Mouse (Mus musculus) spleen, adult 2 months (tissue): ENCODE results near the gene Ahdc1. TPM values are rescaled to one million over a fixed set of nuclear protein-coding genes. Genes with fewer than 3 reads are reported as not detected.

Experiments
- DNase-seq, 2 experiments: peaks; one replicate each; pipeline versions ENCODE4 v3.0.0 to v3.0.0-alpha.2; 2012 to 2021; ENCODE audit warnings: low spot score in 2 of 2, low read depth in 1 of 2
- H3K27ac ChIP-seq: fragments of 200-500 bp; 2 replicates; pipeline ENCODE4 v1.5.1; 2012; ENCODE audit warnings: low read length, inconsistent platforms; ENCODE audit not compliant: insufficient read depth
- H3K27me3 ChIP-seq: fragments of 200-500 bp; 2 replicates; pipeline ENCODE4 v1.6.1; 2012; ENCODE audit warnings: mild to moderate bottlenecking, moderate library complexity, low read length, inconsistent platforms; ENCODE audit not compliant: control insufficient read depth, insufficient read depth
- H3K36me3 ChIP-seq: fragments of 200-500 bp; 2 replicates; pipeline ENCODE4 v1.6.1; 2012; ENCODE audit warnings: mild to moderate bottlenecking, low read length, inconsistent platforms; ENCODE audit not compliant: control insufficient read depth, insufficient read depth
- H3K4me1 ChIP-seq: fragments of 200-500 bp; 2 replicates; pipeline ENCODE4 v1.6.1; 2011; ENCODE audit warnings: inconsistent platforms; ENCODE audit not compliant: control insufficient read depth, insufficient read depth, insufficient read length
- H3K4me3 ChIP-seq: fragments of 200-500 bp; 2 replicates; pipeline ENCODE4 v1.5.1; 2011; ENCODE audit warnings: mild to moderate bottlenecking, inconsistent platforms; ENCODE audit not compliant: insufficient read depth, insufficient read length; ENCODE audit errors: extremely low read depth
- CTCF ChIP-seq: fragments of 200-500 bp; IDR thresholded peaks from 2 replicates; pipeline ENCODE4 v1.5.1; 2011; ENCODE audit warnings: mild to moderate bottlenecking, inconsistent platforms; ENCODE audit not compliant: insufficient read depth, insufficient read length, insufficient replicate concordance; ENCODE audit errors: extremely low read depth
- POLR2A ChIP-seq: fragments of 200-500 bp; IDR thresholded peaks from 2 replicates; pipeline ENCODE4 v1.6.1; 2011; ENCODE audit warnings: low read depth, low read length, inconsistent platforms
- whole genome bisulfite sequencing: fragments of 180-500 bp; shearing (Covaris S2); methylation state at CpG from one replicate; pipeline ENCODE4 v1.1.7; 2018; 5-methylcytosine and 5-hydroxymethylcytosine counted together
- polyA plus RNA-seq: library from polyadenylated mRNA; depleted of rRNA; stranded (reverse); fragments of >200 nt; gene quantifications from 2 replicates; pipeline ENCODE4 v1.2.3, GENCODE M21; 2012

Ahdc1 gene
- polyA plus RNA-seq, 1 experiment, result 24.3 TPM

DNA sequence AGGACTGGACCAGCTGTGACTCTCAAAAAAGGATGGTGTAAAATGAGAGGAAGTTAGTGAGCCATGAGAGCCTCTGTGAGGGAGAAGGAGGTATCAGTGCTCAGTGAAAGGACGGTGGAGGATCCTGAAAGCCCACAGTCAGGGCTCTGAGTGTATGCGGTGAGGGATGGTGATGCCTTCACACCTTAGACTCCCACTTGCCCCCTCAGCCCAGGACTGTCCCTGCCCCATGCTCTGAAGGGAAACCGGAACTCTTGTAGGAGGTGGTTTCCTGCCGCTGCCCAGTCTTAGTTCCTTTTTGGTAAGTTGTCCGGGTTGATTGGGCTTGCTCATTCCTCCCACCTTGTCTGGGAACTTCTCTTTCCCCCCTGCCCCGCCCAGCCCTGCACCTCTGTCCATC is 34.3 kb upstream of the Ahdc1 start:
- Histone ChIP-seq H3K36me3 (no peaks in the 10 kb centered on the region), H3K4me3 (peak overlapping the region; percentile 34; the same call in 1 of the 2 replicates), H3K27ac (peak overlapping the region; percentile 96), H3K4me1 (peaks cover 63% of the 10 kb centered on the region), H3K27me3 (no peaks in the 10 kb centered on the region)
- TF ChIP-seq CTCF (no peak), POLR2A (peak; percentile 22; the same call in 1 of the 2 replicates)
- peak in 1 of 2 experiments; percentile 71 for DNase-seq
- 1% methylated on average over 6 of the region's 6 CpGs for WGBS

DNA sequence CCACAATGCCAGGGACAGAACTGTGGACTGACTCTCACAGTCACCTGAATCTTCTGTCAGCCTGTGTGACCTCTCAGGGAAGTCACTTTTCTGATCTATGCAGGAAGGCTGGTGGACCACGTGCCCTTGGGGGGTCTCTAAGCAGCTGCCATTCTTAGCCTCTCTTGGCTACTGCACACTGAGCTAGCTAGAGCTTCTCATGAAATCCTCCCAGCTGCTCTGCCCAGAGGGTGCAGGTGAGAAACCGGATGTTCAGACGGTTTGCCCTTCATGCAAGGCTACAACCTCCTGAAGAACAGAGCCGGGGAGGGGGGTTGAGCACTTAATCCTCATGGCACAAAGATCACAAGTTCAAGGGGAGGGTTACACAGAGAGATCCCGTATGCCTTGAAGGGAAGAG is 33.5 kb upstream of the Ahdc1 start:
- TF ChIP-seq POLR2A (no peak), CTCF (no peak)
- H3K27ac ChIP-seq, result peak overlapping the region; percentile 96
- 6% methylated on average over 5 of the region's 5 CpGs for WGBS
- H3K4me1 ChIP-seq, result peaks cover 57% of the 10 kb centered on the region; the same call in 1 of the 2 replicates
- peak in 1 of 2 experiments; percentile 55 for DNase-seq
- no peaks in the 10 kb centered on the region for H3K27me3 ChIP-seq
- no peaks in the 10 kb centered on the region for H3K36me3 ChIP-seq
- no peak overlapping the region; the same call in 1 of the 2 replicates for H3K4me3 ChIP-seq

DNA sequence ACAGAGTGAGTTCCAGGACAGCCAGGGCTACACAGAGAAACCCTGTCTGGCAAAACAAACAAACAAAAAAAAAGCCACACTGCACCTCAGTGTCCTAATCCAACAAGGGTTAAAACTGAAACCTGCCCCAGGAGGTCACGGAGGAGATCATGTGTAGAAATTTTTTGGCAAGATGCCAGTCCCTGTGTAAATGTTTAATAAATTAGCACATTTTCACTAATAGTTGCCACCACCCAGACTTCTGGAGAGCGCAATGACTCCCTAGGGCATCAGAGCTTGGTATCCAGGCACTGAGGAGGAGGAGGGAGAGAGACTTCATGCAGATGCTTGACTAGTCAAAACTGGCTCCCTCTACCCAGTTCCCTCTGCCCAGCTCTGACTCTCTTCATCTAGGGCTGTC is 31.9 kb upstream of the Ahdc1 start:
- TF ChIP-seq POLR2A (no peak), CTCF (no peak)
- Histone ChIP-seq H3K27ac (no peak overlapping the region), H3K27me3 (no peaks in the 10 kb centered on the region), H3K4me3 (no peak overlapping the region), H3K4me1 (peaks cover 49% of the 10 kb centered on the region; the same call in 1 of the 2 replicates), H3K36me3 (no peaks in the 10 kb centered on the region)
- no peak for DNase-seq
- whole genome bisulfite sequencing, result 46% methylated on average over 2 of the region's 2 CpGs

DNA sequence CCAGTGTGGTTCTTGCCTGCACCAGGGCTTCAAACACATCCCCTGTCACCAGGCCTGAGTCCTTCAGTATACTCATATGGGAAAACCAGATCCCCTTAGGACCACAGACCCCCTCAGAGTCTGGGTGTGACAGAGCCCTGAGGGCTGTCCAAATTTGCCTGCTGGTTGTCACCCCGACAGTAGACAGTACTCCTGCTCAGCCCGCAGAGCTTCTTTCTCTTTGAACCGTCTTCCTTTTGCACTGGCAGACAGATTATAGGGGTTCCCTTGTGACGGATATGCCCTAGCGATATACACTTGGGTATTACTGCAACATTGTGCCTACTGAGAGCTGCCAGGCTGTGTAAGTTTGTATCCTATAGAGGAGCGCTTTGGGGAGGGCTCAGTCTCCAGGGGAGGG is 29.4 kb upstream of the Ahdc1 start:
- no peak for DNase-seq
- TF ChIP-seq POLR2A, result no peak
- no peak for TF ChIP-seq CTCF

DNA sequence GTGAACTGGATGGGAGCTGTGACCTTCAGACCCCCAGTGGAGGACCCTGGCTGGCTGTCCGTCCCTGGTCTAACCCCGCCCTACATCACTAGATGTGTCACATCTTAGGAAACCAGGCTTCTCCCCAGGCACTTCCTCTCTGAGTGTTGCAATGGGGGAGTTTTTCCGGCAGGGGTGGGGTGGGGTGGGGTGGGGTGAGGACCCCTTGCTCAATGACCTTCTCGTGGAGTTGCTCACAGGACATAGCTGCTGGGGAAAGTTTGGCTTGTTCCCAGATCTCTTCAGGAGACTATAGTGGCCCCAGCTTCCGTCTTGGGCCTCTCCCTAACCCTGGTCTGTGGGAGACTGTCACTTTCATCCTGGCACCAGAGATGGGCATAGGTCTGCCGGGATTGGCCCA is 28.1 kb upstream of the Ahdc1 start:
- peak overlapping the region; percentile 47; the same call in 1 of the 2 replicates for H3K27ac ChIP-seq
- peaks cover 19% of the 10 kb centered on the region; the same call in 1 of the 2 replicates for H3K4me1 ChIP-seq

More for the DNA sequence above, 29.4 kb upstream of the Ahdc1 start:
- Histone ChIP-seq H3K27ac (0 out of 2 replicates have a peak overlapping the region, but pooled peaks have one; percentile 23), H3K27me3 (no peaks in the 10 kb centered on the region), H3K4me3 (no peak overlapping the region), H3K4me1 (peaks cover 31% of the 10 kb centered on the region; the same call in 1 of the 2 replicates), H3K36me3 (no peaks in the 10 kb centered on the region)
- WGBS, result 66% methylated on average over 6 of the region's 6 CpGs

DNA sequence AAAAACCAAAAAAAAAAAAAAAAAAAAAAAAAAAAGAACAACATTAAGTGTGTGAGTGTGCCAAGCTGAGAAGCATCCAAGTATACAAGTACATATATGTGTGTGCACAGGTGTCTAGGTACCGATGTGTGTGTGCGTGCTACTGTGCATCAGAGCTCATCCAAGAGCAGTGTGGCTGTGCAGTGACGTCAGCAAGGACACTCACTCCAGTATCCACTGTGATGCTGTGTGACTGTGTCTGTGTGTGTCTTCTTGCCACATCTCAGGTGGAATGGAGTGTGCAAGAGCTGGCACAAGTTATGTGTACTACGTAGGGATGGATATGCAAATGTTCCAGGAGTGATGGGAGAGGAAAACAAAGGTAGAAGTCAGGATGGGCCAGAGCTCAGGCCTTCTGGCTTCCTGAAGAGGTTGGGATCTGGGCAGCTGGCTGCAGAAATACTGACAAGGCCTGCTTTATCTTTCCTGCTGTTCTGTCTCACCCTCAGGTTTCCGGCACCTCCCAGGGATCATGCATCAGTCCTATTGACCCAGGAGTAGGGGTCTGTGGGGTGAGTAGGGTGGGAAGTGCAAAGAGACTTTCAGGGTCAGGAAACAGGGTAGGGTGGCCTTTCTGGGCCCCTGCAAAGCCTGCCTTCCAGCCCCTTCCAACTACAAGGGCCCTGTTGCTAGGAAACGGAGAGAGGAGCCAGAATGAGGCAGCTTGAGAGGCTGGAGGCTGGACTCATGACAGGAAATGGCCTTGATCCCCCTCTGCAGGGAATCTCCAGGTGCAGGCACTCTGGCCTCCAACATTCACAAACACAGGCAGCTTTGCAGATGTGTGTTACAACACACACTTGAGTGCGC is 27.2 kb upstream of the Ahdc1 start:
- H3K27ac ChIP-seq, result no peak overlapping the region

More for the DNA sequence above, 28.1 kb upstream of the Ahdc1 start:
- DNase-seq, result no peak
- Histone ChIP-seq H3K27me3 (no peaks in the 10 kb centered on the region), H3K36me3 (no peaks in the 10 kb centered on the region), H3K4me3 (no peak overlapping the region)
- 32% methylated on average over 6 of the region's 6 CpGs for WGBS
- no peak for TF ChIP-seq POLR2A
- no peak for TF ChIP-seq CTCF

More for the DNA sequence above, 27.2 kb upstream of the Ahdc1 start:
- Histone ChIP-seq H3K4me1 (peaks cover 22% of the 10 kb centered on the region; the same call in 1 of the 2 replicates), H3K36me3 (no peaks in the 10 kb centered on the region), H3K27me3 (no peaks in the 10 kb centered on the region), H3K4me3 (no peak overlapping the region)
- TF ChIP-seq POLR2A (no peak), CTCF (no peak)
- no peak for DNase-seq
- 80% methylated on average over 7 of the region's 7 CpGs for WGBS
